Mouse (Mus musculus): ENCODE measurements at regions not wholly inside any gene's neighbourhood (a gene's known extent, or its start where the extent isn't known, plus 50 kb on each side); places are given as distances from the start of the nearest gene placed in this dataset.

DNA sequence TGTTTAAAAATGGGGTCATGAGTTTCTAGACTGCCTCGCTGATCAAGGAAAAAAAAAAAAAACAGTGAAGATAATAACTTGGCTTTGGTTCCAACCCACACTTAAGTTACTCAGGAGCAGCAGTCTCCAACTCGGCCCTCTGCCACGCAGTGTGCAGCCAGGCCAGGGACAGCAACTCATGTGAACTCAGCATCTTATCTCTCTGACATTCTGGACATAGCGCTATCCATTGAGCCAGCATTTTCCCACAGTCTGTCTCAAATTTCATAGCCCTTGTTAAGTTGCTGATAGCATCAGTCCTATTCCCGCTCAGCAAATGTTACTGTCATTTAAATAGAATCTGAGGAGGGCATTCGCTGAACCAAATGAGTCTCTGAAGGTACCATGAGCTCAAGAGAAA lies 102.2 kb downstream of the Ndfip2 start:
- no peak for TF ChIP-seq CTCF (IDR thresholded peaks at IDR 0.05; ENCODE audit: borderline replicate concordance, extremely low read depth, insufficient read depth, insufficient read length)
- TF ChIP-seq POLR2A (IDR thresholded peaks at IDR 0.05; ENCODE audit: borderline replicate concordance, extremely low read depth, insufficient read depth, insufficient read length, poor library complexity, severe bottlenecking) = no peak

Measured in brain, embryonic 14.5 days (tissue).